Mouse (Mus musculus) heart, adult 9 months (tissue): ENCODE measurements at regions not wholly inside any gene's neighbourhood (a gene's known extent, or its start where the extent isn't known, plus 50 kb on each side); places are given as distances from the start of the nearest gene placed in this dataset.
A peak's percentile ranks its signal among the peaks of the same experiment; 100 is the strongest.

Experiments used
- DNase-seq, 2 experiments: peaks; one replicate each; pipeline ENCODE4 v3.0.0; 2022; ENCODE audit warnings: low spot score in 2 of 2

DNA sequence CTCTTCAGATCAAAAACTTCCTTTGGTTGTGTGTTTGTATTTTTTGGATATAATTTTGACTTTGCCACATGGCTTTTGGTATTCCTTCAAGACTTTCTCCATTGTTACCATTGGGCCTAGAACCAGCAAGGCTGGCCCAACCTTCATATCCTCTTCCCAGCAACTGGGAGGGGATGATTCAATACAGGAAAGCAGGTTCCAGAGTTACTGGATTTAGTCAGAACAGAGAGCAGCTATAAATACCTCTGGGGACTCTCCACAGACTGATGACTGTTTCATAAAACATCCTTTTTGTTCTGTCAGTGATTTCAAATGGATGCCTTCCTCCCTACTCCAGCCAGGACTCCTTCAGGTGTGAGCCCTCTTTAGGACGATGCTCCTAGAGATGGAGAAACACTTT lies 1361.4 kb downstream of the Gsdmc2 start:
- no peak for DNase-seq

DNA sequence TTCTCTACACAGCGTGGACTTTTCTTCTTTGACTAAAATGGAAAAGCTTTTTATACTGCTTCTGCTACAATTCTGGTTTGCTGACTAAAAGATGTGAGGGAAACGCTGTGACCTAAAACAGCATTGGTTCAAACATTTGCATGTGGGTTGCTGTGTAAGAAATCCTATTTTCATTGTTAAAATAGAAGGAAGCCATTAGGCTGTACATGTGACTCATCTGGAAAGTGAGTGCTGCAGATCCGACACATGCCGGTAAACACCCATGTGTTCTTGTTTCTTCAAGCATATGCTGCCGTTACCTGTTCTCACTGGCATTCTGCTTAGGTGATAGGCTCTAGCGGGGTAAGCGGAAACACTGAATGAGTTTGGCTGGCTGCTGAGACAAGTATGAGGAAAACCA lies 1362.6 kb downstream of the Gsdmc2 start:
- DNase-seq: no peak

DNA sequence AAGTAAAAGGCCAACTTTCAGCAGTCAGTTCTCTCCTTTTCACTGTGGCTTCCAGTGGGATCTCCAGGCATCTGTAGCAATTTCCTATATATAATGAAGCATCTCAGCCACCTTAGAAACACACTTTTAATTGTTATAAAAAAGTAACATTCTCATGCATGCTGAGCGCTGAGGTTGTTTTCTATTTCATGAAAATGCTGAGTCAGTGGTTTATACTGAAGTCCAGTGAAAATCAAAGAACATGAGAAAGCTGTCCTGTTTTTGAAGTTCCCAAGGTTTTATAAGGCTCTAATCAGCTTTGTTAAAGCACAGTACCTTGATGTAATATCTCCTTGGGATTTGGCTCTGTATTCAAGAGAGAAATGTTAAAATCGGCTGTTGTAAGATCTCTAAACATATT lies 1367.2 kb downstream of the Gsdmc2 start:
- DNase-seq: no peak

DNA sequence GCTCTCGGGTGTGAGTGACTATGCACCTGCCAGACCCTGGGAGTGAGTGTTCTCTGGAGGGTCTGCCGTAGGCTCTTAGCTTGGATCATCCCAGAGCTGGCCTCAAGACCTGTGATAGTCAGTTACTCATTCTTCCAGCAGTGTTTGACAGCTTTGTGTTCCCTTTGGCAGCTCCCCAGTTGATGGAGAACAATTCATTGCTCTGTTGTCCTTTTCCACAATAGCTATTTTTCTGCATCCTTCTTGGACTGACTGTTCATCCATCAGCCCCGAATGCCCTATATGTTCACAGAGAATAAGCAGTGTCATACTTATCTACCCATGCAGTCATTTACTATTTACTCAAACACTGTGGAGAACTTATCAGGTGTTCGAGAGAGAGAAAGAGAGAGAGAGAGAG lies 1368.5 kb downstream of the Gsdmc2 start:
- DNase-seq: no peak

DNA sequence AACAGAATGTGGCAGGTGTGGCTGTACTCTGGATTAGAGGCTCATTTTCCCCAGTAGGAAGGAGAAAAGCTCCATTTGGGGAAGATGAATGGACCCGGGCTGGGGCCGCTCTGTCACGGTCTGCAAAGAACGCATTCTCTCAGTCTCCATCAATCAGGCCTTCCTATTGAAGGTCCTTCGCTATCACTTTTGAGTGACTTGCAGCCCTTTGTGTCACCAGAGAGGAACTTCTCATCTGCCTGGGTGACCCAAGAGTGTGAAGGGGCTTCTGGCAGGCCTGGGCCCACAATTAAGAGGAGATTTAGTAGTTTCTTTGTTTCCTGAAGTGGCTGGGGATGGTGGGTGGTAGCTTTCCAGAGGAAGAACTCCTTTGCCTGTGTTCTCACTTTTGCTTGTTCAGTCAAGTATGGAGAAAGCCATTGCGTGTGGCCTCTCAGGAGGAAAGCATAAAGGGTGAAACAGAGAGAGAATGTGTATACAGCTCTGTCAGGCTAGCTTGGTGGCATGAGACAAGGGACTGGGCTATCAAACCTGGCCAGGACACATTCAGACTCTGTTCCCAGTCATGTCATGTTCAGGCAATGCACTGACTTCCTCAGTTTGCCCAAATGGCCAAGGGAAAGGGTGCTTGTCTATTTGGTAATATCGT lies 1374.2 kb downstream of the Gsdmc2 start:
- DNase-seq: no peak

DNA sequence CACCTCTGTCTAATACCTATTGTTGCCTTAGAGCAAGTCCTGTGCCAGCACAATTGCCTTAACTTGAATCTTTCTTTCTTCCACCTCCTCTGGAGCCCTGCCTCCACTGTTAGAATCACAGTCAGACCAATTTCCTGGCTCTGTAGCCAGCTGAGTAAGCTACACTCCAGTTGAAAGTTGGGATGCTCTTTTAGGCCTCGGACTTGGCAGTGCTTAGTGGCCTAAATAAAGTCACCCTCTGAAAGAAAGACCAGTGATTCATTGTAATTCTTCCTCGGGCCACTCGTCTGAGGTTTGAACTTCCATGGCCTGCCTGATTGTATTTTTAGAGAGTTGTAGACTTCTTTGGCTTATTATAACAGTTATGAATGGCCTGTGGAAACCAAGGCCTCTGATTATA lies 1376.9 kb downstream of the Gsdmc2 start:
- DNase-seq: peak; percentile 3 to 19

DNA sequence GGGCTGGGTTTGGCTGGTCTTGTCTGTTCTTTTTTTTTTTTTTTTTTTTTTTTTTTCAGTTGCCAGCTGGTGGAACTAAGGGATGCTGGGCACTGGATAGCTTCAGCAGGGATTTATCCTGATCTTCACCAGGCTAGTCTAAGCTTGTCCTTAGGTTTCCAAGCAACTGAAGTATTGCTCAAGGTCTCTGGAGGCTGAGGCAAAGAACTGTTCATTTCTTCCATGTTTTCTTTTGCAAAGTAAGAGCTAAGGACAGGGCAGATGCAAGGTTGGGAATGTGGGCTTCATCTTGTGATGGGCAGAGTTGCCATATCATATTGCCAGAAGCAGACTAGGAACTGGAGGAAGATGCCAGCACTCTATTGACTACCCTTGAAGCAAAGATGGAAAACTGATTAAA lies 1378.1 kb downstream of the Gsdmc2 start:
- DNase-seq: no peak

DNA sequence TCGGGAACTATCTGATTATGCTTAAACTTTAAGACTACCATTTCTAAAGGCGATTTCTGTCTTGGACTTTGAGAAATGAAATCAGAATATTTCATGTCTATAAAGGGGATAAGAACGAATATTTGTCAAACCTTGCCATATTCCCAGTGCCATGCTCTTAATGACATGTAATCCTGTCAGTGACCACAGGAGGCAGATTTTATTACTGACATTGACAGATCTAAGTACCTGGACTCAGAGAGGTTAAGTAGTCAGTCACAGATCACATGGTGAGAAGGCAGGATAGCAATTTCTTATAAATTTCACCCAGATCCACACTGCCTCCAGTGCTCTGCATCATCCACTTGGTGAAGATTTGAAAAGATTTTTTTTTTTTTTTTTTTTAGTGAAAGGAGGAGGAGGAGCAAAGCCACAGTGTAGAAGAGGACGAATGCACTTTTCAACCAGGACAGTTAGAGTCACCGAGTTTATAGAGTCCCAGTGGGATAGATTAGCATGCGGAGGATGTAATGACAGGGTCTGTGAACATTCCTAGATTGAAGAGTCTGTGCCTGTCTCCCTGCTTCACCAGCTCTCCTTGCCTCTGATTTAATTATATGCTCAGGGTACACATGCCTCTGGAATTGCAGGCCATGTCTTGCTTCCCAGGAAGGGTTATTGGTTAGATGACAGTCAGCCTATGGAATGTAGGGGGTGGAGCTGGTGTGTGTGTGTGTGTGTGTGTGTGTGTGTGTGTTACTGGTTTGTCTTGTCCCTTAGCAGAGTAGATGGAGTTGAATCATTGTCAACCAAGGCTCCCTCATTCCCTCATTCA lies 1379.7 kb downstream of the Gsdmc2 start:
- no peak for DNase-seq

DNA sequence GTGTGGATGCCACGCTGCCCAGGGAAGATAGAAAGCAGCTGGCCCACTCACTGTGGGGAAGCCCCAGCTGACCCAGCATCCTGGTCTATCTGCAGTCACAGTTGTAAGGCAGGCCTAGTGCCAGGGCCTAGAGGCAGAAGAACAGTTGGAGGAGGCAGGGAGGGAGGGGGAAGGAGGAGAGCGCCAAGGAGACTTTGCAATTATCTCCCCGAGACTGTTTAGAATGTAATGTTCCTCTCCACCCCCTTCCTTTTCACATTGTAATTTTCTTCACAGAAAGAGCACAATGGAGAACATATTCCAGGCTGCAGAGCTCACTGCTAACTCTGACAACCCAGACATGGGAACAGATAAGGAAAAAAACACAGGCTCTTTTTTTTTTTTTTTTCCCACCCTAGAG lies 1382.3 kb downstream of the Gsdmc2 start:
- DNase-seq: peak; percentile 31 to 42

DNA sequence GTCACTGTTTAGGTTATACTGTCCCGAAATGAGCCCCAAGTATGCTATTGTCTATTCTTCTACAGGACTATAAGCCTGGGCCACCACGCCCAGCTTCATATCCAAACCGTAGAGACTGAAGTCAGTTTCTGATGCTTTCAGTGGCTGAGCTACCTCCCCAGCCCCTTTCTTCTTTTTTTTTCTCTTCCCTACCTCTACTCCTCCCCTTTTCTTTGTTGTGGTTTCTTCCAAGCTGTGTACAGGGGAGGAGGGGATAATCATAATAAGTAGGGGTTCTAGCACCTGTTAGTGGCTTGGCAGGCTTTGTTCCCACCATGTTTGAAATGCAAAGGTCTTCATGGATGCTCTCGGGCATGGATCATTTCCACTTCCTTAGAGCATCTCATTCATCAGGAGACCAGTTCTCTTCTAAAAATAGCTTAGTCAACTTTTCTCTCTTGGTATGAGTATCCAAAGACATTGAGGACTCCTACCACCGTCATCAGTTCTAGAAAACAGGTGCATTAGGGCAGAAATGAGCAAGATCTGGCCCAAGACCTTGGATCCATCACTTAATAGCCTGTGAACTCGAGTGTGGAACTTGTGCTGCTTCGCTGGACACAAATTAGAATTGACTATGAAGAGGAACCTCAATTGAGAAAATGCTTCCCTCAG lies 1383.5 kb downstream of the Gsdmc2 start:
- no peak for DNase-seq

DNA sequence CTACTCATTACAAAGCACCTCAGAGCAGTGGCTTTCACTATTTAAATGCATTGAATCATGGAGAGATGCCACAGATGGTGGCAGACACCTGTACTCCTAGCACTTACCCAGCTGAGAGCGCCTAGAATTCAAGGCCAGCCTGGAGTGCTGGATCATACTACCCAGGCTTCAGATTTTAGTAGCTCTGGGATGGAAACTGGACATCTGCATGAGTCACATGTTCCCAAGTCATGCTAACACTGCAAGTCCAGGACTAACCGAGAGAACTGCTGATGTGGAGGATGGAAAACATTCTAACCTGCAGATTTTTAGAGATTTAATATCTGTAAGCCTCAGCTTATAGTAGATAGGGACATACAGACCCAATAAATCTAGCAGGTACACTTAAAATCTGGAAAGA lies 1384.3 kb downstream of the Gsdmc2 start:
- DNase-seq: no peak

DNA sequence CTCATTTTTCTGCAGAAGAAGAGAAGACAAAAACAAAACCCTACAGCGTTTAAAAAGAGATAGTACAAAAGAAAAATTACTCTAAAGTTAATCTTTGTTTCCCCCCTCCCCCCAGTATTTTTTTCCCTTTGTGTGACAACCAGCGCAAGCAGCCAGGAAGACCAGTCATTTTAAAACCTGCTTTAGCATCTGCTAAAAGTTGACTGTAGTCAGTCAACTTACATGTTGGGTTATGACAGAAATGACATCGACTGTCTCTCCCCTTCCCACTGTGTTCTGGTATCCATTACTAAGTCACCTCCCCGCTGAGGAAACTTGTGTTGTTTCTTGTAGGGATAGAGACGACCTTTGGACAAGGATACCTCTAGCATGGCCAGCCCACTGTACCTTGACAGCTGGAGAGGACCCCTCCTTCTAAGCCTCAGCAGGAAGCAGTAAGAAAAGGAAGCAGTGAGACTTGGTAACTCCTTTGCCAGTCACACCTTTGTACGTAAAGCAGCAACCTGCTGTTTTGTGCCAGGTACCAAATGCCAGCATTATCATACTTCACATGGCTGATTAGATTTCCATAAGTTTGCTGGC lies 1384.9 kb downstream of the Gsdmc2 start:
- no peak for DNase-seq

DNA sequence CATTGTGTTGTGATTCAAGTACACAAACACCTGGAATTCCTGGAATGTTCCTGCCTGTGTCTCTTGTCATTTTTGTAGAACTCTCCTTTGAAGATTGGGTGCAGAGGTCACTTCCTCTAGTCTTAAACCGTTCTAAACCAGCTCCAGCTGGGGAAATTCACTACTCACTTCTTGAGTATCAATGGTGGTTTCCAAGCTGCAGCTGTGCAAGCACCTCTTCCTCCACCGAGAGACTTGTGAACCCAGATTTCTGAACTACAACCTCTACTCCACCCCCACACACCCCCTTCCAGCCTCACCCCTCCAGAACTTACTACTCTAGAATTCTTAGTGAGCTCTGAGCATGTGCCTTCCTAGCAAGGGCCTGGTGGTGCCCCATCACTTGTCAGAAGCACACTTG lies 1387.0 kb downstream of the Gsdmc2 start:
- no peak for DNase-seq

DNA sequence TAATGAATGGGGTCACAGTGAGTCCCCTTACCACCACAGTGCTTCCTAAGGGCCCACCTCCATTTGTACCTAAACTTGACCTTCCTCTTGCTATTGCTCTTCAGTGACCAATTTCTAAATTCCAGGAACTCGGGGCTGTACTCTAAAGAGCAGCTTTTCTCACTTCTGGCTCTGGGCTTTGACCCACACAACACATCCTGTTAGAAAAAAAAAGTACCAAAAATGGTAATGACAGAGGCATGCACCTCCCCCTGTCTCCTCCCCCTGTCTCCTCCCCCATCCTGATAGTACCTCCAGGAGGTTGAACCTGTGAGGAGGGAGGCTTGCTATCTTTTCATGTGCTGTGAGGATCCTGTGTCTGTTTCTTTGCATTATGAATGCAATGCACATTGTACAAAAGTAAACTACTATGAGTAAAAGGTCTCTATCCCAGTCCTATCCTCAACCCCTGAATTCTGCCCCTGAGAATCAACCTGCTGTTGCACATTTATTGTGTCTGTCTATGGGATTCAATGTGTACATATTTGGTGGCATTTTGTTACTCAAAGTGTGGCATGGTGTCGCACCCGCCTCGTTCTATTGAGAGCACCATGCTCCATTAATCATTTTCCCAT lies 1387.8 kb downstream of the Gsdmc2 start:
- DNase-seq: no peak

DNA sequence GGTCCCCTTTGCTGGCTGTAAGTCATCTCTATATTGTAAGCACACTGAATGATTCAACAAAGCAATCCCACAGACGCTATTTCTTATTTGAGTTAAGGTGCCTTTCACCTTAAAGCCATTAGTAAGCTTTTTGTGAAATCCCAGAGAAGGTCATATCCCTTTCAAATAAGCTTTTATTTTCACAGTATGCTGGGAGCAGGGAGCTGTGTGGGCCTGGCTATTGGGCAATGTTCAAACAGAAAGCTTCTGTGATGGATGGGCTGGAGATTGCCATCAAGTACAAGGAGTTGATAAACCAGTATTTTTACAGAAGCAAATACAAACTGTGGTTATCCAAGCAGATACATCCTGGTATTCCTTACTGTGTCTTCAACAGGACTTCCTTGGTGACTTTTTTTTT lies 1389.0 kb downstream of the Gsdmc2 start:
- DNase-seq: no peak

DNA sequence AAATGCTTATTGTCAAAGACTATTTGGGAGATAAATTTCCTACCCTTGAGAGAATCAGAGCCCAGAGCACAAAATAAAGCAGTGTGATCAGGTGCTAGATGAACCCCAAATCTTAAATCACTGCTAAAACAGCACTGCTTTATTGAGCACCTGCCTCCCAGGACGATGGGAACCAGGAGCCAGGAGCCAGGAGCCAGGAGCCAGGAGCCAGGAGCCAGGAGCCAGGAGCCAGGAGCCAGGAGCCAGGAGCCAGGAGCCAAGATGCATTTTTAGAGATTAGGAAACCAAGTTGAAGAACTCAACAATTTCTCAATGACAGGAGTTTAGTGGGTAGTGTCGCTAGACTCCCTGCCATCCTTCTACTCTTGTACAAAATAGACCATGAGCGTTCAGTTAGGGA lies 1396.9 kb downstream of the Gsdmc2 start:
- DNase-seq: no peak

DNA sequence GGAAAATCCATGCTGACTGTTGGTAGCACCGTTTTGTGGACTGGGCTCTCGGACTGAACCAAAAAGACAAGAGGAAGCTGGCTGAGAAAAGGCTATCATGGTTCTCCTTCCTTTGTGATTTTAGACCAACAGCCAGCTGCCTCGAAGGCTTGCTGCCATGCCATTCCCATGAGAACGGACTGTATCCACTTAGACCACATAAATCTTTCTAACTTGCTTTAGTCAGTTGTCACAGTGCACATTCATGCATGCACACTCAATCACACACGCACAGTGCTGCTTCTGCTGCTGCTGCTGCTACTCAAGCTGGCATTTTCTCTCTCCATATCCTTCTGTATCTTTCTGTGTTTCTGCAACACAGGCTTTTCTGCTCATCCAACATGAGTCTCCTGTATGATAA lies 1405.8 kb downstream of the Gsdmc2 start:
- DNase-seq: no peak

DNA sequence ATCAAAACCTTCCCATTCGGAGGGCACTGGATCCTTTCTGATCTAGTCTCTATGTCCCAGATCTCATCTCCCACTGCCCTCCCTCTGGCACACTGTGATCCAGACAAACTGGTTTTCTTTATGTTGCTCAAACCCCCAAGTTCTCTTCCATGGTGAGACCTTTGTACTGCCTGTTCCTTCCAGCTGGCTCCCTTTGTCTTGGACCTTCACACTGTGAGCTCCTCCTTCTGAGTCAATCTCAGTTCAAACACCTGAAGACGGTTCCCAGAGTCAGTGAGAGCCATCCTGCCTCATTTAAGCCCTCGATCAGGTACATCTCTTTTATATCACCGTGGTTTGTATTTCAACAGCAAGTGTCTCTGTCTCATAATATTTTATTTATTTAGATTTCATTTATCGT lies 1408.3 kb downstream of the Gsdmc2 start:
- DNase-seq: no peak

DNA sequence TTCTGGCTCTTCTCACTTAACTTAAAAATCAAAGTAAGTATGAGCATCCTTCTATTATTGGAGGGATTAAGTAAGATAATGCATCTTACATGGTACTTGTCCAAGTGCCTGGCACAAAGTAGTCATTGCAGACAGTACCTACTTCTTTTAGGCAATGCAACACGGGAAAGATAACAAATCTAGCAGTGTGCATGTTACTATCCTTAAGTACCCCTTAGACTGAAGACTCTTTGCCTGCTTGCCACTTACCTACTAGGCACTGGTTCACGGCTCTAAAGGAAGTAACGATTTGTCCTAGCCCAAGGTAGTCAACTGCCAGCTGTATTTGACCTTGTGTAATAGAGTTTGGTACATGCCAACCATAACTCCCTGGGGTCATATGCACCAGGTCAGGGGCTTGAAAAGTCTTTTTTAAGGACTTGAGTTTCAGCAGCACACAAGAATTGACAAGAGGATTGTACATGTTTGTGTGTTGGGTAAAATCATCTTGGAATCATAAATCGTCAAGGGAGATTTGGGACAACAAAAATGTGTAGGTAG lies 1409.8 kb downstream of the Gsdmc2 start:
- no peak for DNase-seq

DNA sequence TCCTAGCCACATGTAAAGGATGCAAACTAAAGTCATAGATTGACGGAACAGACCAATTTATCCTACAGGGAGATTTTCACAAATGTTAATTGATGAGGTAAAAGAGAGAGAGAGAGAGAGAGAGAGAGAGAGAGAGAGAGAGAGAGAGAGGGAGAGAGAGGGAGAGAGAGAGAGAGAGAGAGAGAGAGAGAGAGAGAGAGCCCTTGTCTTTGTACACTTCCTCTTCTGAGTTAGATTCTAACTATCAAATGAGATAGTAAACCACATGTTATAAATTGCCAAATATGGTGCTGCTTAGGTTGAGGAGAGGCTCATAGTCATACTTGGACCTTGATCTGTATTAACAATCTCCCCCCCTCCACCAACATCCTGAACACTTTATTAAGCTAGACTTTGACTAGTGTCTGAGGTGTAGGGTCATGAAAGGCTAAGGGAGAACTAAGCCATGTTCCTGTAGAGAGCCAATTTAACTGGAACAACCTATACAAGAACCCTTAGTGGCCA lies 1412.2 kb downstream of the Gsdmc2 start:
- DNase-seq: no peak

DNA sequence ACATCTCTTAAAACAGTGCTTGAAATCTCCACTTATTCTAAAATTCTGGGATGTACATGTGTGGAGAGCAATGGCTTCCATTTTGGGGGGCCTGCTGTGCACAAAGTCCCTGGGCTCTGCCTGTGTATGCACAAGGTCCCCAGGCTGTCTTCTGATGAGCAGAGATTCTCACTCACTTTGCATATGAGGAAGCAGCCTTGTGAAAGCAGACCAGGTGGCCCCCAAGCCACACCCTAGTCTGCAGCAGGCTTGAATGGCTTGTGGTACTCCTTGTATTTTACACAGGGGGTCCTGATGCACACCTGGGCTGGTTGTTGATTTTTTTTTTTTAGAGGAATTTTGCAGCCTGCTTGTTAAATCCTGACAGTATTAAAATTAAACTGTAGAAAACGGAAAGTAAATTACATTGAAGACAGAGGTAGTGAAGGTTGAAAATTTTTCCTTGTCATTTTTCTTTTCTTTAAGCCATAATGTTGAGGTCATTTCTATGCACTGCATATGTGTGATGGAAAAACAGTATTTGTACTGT lies 1413.8 kb downstream of the Gsdmc2 start:
- no peak for DNase-seq

DNA sequence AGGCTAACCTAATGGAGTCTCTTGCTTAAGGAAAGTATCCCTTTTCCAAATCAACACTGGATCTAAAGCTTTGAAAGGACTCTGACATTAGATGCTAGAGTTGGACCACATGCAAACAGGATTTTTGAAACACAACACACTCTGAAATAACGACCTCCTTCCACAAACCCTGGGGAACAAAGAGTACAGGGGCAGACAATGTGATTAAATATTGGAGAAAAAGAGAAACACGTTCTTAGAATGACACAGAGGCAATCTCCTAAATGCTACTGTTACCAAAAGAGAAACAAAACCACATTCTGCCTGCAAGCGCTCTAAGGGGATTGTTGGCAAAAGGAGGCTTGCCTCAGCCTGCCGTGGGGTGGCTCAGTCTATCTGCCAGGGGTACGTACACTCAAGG lies 1422.0 kb downstream of the Gsdmc2 start:
- DNase-seq: no peak
